Mouse (Mus musculus): ENCODE measurements around the gene Tspan1. TPM values are rescaled to one million over a fixed set of nuclear protein-coding genes. Genes with fewer than 3 reads are reported as not detected.

Tspan1 gene
- polyA plus RNA-seq, 1 experiment = not detected

DNA sequence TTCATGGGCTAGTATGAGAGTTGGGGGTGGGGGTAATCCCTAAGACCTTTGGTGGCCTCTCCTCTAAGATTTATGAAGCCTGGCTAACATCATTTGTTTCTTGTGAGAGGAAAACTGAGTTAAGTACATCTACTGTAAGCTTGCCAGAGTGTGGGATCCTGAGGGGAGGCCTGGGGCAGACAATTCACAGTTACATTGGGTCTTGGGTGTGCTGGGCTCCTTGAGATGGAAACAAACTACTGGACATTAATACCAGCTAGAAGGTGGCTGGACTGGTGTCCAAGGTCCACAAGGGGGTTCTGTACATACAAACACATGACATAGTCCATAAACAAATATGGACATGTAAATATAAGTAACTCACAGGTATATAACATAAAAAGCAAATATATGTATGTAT is 7.7 kb upstream of the Tspan1 start:
- 0 out of 2 replicates have a peak overlapping the region, but pooled peaks have one; percentile 2 for H3K27ac ChIP-seq (replicated peaks; ENCODE audit: low read depth, low read length)
- H3K4me3 ChIP-seq (ENCODE audit: insufficient read depth, low read depth, low read length) = no peak overlapping the region
- peaks cover 22% of the 10 kb centered on the region for H3K4me1 ChIP-seq (ENCODE audit: control insufficient read depth, insufficient read depth, insufficient read length, low read length)

DNA sequence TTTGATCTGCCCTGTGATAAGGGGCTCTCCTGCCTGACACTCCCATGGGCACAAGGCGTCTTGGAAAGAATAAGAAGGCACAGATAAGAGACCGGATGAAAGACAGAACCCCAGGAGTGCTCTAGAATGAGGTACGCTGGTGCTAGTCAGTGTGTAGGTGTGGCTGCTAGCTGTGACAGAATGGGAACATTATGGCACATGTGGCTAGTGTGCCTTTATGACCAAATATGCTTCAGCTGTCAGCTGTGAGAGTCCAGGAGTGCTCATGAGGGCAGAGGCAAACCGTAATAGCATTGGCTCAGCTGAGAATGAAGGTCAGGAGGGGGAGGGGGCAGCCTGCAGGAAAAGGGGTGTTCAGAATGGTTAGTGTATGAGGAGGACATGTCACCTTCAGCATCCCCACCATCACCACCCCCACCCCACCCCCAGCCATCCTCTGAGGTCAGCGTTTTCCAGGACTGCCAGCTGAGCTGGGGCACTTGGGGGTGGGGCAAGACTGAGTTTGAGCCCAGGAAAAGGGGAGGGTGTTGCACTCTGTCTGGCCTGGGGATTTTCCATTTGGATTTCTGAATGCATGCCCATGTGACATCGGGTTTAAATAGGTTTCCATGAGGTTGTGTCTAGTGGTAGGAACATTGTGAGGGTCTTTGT is 7.2 kb upstream of the Tspan1 start:
- H3K4me3 ChIP-seq (ENCODE audit: insufficient read depth, low read depth, low read length) = no peak overlapping the region
- peak overlapping the region; percentile 27 for H3K27ac ChIP-seq (replicated peaks; ENCODE audit: low read depth, low read length)
- peaks cover 22% of the 10 kb centered on the region for H3K4me1 ChIP-seq (ENCODE audit: control insufficient read depth, insufficient read depth, insufficient read length, low read length)

DNA sequence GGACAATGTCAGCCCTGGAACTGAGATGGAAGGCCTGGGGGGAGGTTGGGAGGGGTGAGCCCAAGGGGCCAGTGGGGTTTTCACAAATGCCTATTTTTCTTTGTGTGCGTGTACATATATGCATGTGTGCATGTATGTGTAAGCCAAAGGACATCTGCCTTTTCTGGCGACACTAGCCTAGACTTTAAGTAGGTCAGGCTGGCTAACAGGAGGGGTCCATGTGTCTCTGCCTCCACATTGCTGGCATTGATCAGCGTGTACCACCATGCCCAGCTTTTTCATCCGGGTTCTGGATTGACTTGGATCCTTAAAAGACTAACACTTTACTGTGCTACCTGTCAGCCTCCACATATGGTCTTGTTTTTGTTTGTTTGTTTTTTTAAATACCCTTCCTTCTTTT is 6.4 kb upstream of the Tspan1 start:
- Histone ChIP-seq H3K4me3 (ENCODE audit: insufficient read depth, low read depth, low read length) (no peak overlapping the region), H3K27ac (replicated peaks; ENCODE audit: low read depth, low read length) (no peak overlapping the region), H3K4me1 (ENCODE audit: control insufficient read depth, insufficient read depth, insufficient read length, low read length) (peaks cover 22% of the 10 kb centered on the region)

DNA sequence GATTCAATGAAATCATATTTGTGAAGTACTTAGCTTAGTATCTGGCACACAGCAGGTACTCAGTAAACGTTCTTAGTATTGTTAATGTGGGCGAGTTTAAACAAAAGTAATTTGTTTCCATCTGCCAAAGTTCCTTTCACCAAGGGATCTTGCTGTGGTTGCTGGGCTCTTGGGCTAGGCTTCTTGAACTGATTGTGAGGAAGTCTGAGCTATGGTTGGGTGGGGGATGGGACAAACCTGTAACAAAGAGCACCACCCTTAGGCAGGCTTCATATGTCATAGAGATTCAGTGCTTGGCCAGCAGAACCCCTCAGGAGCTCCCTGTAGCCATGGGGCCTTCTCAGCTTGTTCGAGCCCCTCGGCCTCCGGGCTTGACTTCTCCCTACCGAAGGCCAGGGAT is 5.7 kb upstream of the Tspan1 start, which contains the start of the genes 1700042G07Rik and Gm49337:
1700042G07Rik (plus strand) TSS at position 301 of the 400 bp plus-strand sequence.
Gm49337 (plus strand) TSS at position 313 of the 400 bp plus-strand sequence.
- Histone ChIP-seq H3K4me1 (ENCODE audit: control insufficient read depth, insufficient read depth, insufficient read length, low read length) (peaks cover 21% of the 10 kb centered on the region), H3K4me3 (ENCODE audit: insufficient read depth, low read depth, low read length) (no peak within 1 kb of the TSS), H3K27ac (replicated peaks; ENCODE audit: low read depth, low read length) (peak within 1 kb of the TSS; percentile 27; the same call in 1 of the 2 replicates)

DNA sequence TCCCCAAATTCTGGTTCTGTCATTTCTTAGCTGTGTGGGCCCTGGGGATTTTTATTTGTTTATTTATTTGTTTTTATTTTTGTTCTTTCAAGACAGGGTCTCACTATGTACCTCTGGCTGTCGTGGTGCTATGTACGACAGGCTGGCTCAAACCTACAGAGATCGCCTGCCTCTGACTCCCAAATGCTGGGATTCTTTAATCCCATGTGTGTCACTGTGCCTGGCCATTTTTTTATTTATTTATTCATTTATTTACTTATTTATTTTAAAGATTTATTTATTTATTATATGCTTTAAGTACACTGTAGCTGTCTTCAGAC is 1.9 kb upstream of the Tspan1 start:
- Histone ChIP-seq H3K4me3 (ENCODE audit: insufficient read depth, low read depth, low read length) (no peak overlapping the region), H3K4me1 (ENCODE audit: control insufficient read depth, insufficient read depth, insufficient read length, low read length) (peaks cover 4% of the 10 kb centered on the region; the same call in 1 of the 2 replicates), H3K27ac (replicated peaks; ENCODE audit: low read depth, low read length) (no peak overlapping the region)

DNA sequence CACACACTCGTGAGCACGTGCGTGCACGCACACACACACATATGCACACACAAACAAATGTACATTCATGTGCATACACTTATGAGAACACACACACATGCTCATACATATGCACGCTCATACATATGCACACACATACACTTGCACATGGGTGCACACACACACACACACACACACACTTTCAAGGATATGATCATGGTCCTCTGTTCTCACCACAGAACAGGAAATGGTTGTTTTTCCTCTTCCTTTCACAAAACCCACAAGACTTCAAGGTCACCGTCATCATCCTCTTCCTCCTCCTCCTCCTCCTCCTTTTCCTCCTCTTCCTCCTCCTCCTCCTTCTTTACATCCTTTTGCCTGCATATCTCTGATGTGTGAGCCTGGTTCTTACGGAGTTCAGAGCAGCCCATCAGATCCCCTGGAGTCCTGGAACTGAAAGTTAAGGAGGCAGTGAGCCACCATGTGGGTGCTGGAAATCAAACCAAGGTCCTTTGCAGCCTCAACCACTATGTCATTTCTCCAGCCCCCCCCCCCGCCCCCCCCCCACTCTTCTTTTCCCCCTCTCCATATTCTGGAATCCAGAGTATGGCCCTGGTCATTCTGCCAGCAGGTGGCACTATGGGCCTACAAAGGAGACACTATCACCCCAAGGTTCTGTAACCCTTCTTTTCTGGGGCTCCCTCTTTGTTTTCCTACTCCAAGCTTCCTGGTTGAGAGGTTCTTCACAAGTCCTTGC is 1.4 kb upstream of the Tspan1 start:
- no peak overlapping the region for H3K4me3 ChIP-seq (ENCODE audit: insufficient read depth, low read depth, low read length)
- H3K4me1 ChIP-seq (ENCODE audit: control insufficient read depth, insufficient read depth, insufficient read length, low read length) = no peaks in the 10 kb centered on the region
- no peak overlapping the region for H3K27ac ChIP-seq (replicated peaks; ENCODE audit: low read depth, low read length)

DNA sequence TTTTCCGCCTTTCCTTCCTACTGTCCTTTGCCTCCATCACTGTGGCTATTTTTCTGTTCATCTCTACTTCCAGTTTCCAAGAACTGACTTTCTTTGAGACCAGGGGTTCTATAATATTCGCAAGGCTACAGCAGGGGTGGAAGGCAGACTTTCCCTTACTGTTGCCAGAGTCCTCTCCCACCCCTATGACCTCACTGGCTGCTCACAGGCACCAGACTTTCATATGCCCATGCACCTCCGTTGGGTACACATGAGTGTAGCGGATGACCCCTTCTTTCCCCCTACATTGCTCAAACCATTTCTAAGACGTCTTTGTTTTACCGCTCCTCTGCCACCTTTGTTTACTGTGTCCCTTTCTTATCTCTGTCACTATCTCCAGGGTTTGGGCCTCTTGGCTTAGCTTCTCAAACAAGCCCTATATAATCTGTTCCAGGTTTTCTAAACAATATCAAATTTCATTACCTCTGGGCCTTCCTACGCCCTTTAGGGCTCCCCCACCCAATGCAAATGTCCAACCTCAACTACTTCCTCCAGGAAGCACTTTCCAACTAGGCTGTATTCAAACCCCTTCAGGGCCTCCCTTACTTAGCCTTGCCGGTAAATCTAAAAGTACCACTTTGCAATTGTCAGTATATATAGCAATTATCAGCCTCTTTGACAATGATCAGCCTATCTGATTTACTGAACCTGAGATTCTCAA is 1.5 kb downstream of the Tspan1 start:
- Histone ChIP-seq H3K27ac (replicated peaks; ENCODE audit: low read depth, low read length) (no peak overlapping the region), H3K4me1 (ENCODE audit: control insufficient read depth, insufficient read depth, insufficient read length, low read length) (no peaks in the 10 kb centered on the region), H3K4me3 (ENCODE audit: insufficient read depth, low read depth, low read length) (no peak overlapping the region)

DNA sequence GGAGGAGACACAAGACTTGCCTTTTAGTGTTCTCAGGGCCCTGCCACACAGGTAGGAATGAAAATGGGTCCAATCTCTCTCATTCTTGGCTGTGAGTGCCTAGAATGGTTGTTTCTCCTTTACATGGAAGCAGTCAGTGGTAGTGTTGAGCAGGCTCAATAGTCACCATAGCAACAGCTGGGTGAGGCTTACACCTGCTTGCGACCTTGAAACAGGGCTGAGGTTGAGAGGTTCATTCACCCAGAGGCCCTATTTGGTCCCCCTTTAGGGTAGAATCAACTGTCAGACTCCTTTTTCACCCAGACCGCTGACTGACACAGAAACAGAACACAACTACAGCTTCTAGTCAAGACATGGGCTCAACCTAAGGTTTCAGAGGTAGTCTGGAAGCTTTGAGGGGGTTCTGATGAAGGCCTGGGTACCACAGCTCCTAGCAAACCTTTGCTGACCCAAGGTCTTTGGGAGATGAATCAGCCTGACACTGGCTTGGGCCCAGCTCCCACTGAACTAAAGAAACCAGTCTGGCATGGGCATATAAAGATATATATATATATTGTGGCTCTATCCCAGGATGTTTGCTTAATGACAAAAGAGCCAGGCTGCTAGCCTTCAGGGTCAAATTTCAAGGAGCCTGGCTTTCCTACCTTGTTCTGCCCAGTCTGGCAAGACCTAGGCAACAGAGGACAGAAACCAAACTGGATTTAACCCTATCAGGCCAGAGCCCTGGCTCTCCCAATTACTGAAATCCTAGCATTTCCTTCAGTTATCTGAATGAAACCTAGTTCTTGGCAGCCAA is 2.4 kb downstream of the Tspan1 start:
- H3K4me1 ChIP-seq (ENCODE audit: control insufficient read depth, insufficient read depth, insufficient read length, low read length) = no peaks in the 10 kb centered on the region
- no peak overlapping the region for H3K27ac ChIP-seq (replicated peaks; ENCODE audit: low read depth, low read length)
- H3K4me3 ChIP-seq (ENCODE audit: insufficient read depth, low read depth, low read length) = no peak overlapping the region

DNA sequence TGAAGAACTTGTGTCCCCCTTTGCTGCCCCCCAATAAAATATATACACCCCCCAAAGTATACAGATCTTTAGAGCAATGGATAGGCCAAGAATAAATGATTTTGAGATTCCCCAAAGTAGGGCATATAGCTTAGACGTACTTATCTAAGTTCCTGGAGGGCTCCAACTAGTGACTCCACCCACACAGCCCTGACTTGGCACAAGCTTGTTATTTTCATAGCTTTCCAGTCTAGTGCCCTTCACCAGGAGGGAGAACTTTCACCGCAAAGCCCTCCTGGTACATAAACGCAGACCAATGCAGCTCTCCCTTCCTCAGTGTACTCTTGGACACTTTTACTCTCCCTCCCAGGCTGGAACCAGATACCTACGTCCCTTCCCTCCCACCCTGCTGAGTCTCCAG is 5.3 kb downstream of the Tspan1 start:
- no peak overlapping the region for H3K27ac ChIP-seq (replicated peaks; ENCODE audit: low read depth, low read length)
- no peaks in the 10 kb centered on the region for H3K4me1 ChIP-seq (ENCODE audit: control insufficient read depth, insufficient read depth, insufficient read length, low read length)
- H3K4me3 ChIP-seq (ENCODE audit: insufficient read depth, low read depth, low read length) = no peak overlapping the region

DNA sequence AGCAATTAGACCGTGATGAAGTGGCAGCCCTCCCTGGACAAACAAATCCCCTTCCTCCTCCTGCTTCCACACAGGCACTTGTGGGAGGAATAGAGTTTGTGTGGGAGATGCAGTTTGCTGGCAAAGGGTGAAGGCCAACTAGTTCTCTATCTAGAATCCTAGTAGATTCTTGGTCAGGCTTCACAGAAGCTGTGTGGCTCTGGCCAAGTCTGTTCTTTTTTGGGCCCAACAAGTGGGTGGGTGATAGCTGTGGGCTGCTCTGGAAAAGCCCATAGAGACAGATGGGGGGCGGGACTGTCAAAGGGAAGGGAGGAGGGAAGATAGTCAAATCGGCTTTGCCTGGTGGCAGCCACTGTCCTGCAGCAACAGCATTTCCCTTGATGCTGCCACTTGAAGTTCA is 6.6 kb downstream of the Tspan1 start:
- Histone ChIP-seq H3K4me3 (ENCODE audit: insufficient read depth, low read depth, low read length) (no peak overlapping the region), H3K27ac (replicated peaks; ENCODE audit: low read depth, low read length) (no peak overlapping the region), H3K4me1 (ENCODE audit: control insufficient read depth, insufficient read depth, insufficient read length, low read length) (no peaks in the 10 kb centered on the region)

DNA sequence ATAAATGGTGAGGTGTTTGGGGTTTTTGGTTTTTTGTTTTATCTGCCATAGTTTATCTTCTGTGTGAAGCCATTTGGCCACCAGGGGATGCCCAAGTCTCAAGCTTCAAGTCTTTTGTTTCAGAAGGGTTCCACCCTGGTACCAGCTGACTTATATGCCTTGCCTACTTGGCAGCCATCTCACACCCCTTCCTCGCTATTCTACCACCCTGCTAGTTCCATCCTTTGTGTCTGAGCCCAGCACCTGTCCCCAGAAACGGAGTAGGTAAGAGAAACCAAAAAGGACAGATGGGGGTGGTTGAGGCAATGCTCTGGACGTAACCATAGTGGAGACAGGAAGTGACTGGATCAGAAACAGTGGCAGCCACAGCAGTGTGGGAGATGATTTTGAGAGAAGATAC is 7.5 kb downstream of the Tspan1 start:
- no peaks in the 10 kb centered on the region for H3K4me1 ChIP-seq (ENCODE audit: control insufficient read depth, insufficient read depth, insufficient read length, low read length)
- no peak overlapping the region for H3K27ac ChIP-seq (replicated peaks; ENCODE audit: low read depth, low read length)

DNA sequence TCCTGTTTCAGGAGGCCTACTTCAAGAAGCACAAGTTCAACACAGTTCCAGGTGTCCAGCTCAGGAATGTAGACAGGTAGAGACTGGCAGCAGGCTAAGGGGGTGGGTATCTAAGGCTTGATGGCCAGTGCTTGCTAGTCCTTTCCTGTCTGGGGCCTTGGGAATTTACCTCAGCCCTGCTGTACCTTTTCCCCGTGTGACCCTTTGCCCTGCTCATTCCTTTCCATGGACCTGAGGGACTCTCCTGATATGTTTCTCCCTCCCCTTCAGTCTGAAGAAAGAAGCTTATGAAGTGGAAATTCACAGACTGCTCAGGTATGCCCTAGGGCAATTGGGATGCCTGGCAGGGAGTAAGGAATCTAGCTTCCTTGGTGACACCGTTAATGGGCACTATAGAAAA is 9.5 kb downstream of the Tspan1 start:
- Histone ChIP-seq H3K27ac (replicated peaks; ENCODE audit: low read depth, low read length) (no peak overlapping the region), H3K4me3 (ENCODE audit: insufficient read depth, low read depth, low read length) (no peak overlapping the region), H3K4me1 (ENCODE audit: control insufficient read depth, insufficient read depth, insufficient read length, low read length) (no peaks in the 10 kb centered on the region)

More for the DNA sequence above, 7.5 kb downstream of the Tspan1 start:
- no peak overlapping the region for H3K4me3 ChIP-seq (ENCODE audit: insufficient read depth, low read depth, low read length)

DNA sequence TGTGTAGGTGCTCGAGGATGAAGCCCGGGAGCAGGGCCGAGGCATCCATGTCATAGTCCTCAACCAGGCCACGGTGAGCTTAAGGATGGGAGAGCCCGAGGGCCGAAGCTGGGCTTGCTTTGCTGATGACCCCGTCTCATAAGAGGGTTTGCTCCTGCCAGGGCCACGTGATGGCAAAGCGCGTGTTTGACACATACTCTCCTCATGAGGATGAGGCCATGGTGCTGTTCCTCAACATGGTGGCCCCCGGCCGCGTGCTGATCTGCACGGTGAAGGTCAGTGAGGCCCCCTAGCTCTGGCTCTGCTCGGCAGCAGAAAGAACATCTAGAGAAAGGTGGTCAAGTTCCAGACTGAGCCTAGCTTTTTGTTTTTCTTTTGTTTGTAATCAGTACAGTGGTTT is 14.7 kb downstream of the Tspan1 start:
- Histone ChIP-seq H3K4me1 (ENCODE audit: control insufficient read depth, insufficient read depth, insufficient read length, low read length) (peaks cover 5% of the 10 kb centered on the region; the same call in 1 of the 2 replicates), H3K27ac (replicated peaks; ENCODE audit: low read depth, low read length) (no peak overlapping the region), H3K4me3 (ENCODE audit: insufficient read depth, low read depth, low read length) (no peak overlapping the region)

DNA sequence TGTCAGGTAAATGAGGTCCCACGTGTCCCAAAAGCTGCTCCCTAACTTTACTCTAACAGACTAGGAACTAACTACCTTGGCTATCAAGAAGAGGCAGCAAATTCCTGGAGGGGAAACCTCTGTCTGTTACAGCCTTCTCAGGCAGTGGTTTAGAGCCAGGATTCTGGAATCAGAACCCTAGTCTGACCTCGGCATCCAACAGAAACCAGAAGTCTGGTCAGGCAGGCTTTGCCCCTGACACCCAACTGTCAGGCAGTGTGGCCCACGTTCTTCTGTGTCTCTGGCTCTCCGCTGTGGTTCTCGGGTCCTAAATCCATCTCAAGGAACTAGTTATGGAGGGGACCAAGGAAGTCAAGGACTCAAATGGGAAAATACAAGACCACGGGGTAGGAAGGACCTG is 16.2 kb downstream of the Tspan1 start, which contains the start of gene Lurap1:
Lurap1 (minus strand) TSS at position 101 of the 400 bp plus-strand sequence.
- Histone ChIP-seq H3K27ac (replicated peaks; ENCODE audit: low read depth, low read length) (peak within 1 kb of the TSS; percentile 88), H3K4me1 (ENCODE audit: control insufficient read depth, insufficient read depth, insufficient read length, low read length) (peaks cover 5% of the 10 kb centered on the region; the same call in 1 of the 2 replicates), H3K4me3 (ENCODE audit: insufficient read depth, low read depth, low read length) (peak within 1 kb of the TSS; percentile 92)

DNA sequence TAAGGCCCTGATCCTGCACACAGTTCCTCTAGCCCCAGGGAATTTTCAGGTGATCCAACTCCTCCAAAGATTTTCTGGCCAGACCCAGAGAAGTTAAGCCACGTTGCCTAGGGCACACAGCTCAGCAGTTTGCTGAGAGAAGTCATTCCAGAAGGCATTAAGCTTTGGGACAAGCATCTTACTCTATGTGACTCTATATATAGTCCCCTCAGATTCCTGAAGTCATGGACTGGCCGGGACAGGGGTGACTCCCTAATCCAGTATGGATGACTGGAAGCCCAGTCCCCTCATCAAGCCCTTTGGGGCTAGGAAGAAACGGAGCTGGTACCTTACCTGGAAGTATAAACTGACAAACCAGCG is 16.6 kb downstream of the Tspan1 start:
- Histone ChIP-seq H3K4me3 (ENCODE audit: insufficient read depth, low read depth, low read length) (peak overlapping the region; percentile 92), H3K27ac (replicated peaks; ENCODE audit: low read depth, low read length) (peak overlapping the region; percentile 84), H3K4me1 (ENCODE audit: control insufficient read depth, insufficient read depth, insufficient read length, low read length) (peaks cover 5% of the 10 kb centered on the region; the same call in 1 of the 2 replicates)
